Comparison of ENCODE assay signal across 26 mouse cellular contexts in the genomic region with DNA sequence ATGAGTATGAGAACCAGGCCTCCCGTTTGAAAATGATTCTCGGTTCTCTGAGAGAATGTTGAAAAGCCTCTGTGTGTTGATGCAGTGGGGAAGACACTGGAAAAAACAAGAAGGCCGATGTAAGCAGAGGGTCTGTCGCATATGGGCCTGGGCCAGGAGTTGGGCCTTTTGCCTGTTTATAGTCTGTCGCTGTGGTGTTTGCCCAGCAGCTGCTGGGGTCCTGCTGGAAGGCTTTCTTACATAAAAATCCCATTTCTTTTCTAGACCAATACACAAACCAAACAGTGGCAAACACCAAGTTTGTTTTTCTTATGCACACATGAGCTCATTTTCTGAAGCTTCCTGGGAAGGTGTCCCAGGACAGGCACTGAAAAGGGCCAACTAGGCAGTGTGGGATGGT.
DNase-seq lines count a peak whose midpoint lies in the region; ATAC-seq lines count a peak whose summit lies in the region.
"Had no signal": no experiment of that assay in that cellular context is flagged by ENCODE, and none has a peak within 500 bp of the region (broad histone marks: within the 10 kb centered on the region; RNA-seq: fewer than 3 reads in every experiment).

No protein-coding gene starts in this region.

- H3K9ac ChIP-seq in hindbrain, embryonic 12.5 days: no peak overlapping the region
- no peak overlapping the region for H3K9ac ChIP-seq in neural tube, embryonic 13.5 days
- no peak overlapping the region for H3K9ac ChIP-seq in neural tube, embryonic 15.5 days (replicated peaks)
- H3K9ac ChIP-seq: embryonic facial prominence, embryonic 12.5 days; embryonic facial prominence, embryonic 15.5 days; forebrain, embryonic 12.5 days; heart, embryonic 12.5 days; heart, embryonic 15.5 days; hindbrain, embryonic 15.5 days had no signal

- intact Hi-C loops in left cerebral cortex, postnatal 4 days (cut with DNase I): no loop called here
- intact Hi-C loops in left cerebral cortex, postnatal 14 days (cut with DNase I): no loop called here

- H3K36me3 ChIP-seq in hindbrain, embryonic 10.5 days: no peaks in the 10 kb centered on the region
- H3K36me3 ChIP-seq in hindbrain, embryonic 12.5 days: no peaks in the 10 kb centered on the region
- peaks cover 5% of the 10 kb centered on the region; the same call in 1 of the 2 replicates for H3K36me3 ChIP-seq in neural tube, embryonic 13.5 days
- H3K36me3 ChIP-seq in neural tube, embryonic 15.5 days: no peaks in the 10 kb centered on the region
- H3K36me3 ChIP-seq: embryonic facial prominence, embryonic 12.5 days; embryonic facial prominence, embryonic 15.5 days; forebrain, embryonic 12.5 days; heart, embryonic 15.5 days had no signal

- H3K9me3 ChIP-seq in hindbrain, embryonic 10.5 days: no peaks in the 10 kb centered on the region
- no peaks in the 10 kb centered on the region for H3K9me3 ChIP-seq in hindbrain, embryonic 12.5 days (replicated peaks)
- no peaks in the 10 kb centered on the region for H3K9me3 ChIP-seq in neural tube, embryonic 13.5 days
- no peaks in the 10 kb centered on the region for H3K9me3 ChIP-seq in neural tube, embryonic 15.5 days (replicated peaks)
- H3K9me3 ChIP-seq: embryonic facial prominence, embryonic 12.5 days; embryonic facial prominence, embryonic 15.5 days; forebrain, embryonic 12.5 days; heart, embryonic 12.5 days; heart, embryonic 15.5 days; hindbrain, embryonic 15.5 days had no signal

- peaks cover 21% of the 10 kb centered on the region for H3K4me1 ChIP-seq in hindbrain, embryonic 10.5 days (replicated peaks)
- H3K4me1 ChIP-seq in hindbrain, embryonic 12.5 days: peaks cover 8% of the 10 kb centered on the region
- no peaks in the 10 kb centered on the region; the same call in 1 of the 2 replicates for H3K4me1 ChIP-seq in neural tube, embryonic 13.5 days (replicated peaks)
- no peaks in the 10 kb centered on the region for H3K4me1 ChIP-seq in neural tube, embryonic 15.5 days
- H3K4me1 ChIP-seq: embryonic facial prominence, embryonic 12.5 days; embryonic facial prominence, embryonic 15.5 days; hindbrain, embryonic 15.5 days had no signal

- H3K27ac ChIP-seq in hindbrain, embryonic 10.5 days: peak overlapping the region; percentile 65
- no peak overlapping the region for H3K27ac ChIP-seq in hindbrain, embryonic 12.5 days
- peak overlapping the region; percentile 33; the same call in 1 of the 2 replicates for H3K27ac ChIP-seq in neural tube, embryonic 13.5 days (replicated peaks)
- no peak overlapping the region for H3K27ac ChIP-seq in neural tube, embryonic 15.5 days (replicated peaks)
- H3K27ac ChIP-seq: embryonic facial prominence, embryonic 12.5 days; embryonic facial prominence, embryonic 15.5 days; forebrain, embryonic 12.5 days; heart, embryonic 15.5 days; hindbrain, embryonic 15.5 days had no signal

- ATAC-seq in hindbrain, embryonic 12.5 days (ENCODE audit: low FRiP score): no peak
- no peak for ATAC-seq in neural tube, embryonic 13.5 days (ENCODE audit: low read depth)
- no peak for ATAC-seq in neural tube, embryonic 15.5 days (ENCODE audit: low FRiP score)
- ATAC-seq: CD4-positive, CD25-positive, alpha-beta regulatory T cell, adult 4 months; forebrain, embryonic 16.5 days had no signal

- H3K4me2 ChIP-seq in hindbrain, embryonic 12.5 days (replicated peaks): no peak overlapping the region
- no peak overlapping the region for H3K4me2 ChIP-seq in neural tube, embryonic 13.5 days
- H3K4me2 ChIP-seq in neural tube, embryonic 15.5 days: no peak overlapping the region
- H3K4me2 ChIP-seq: embryonic facial prominence, embryonic 12.5 days; embryonic facial prominence, embryonic 15.5 days; forebrain, embryonic 12.5 days; heart, embryonic 12.5 days; heart, embryonic 15.5 days; hindbrain, embryonic 15.5 days had no signal

- no peaks in the 10 kb centered on the region for H3K27me3 ChIP-seq in hindbrain, embryonic 10.5 days (ENCODE audit: insufficient read depth, poor library complexity, severe bottlenecking)
- no peaks in the 10 kb centered on the region for H3K27me3 ChIP-seq in hindbrain, embryonic 12.5 days
- no peaks in the 10 kb centered on the region for H3K27me3 ChIP-seq in neural tube, embryonic 13.5 days
- no peaks in the 10 kb centered on the region for H3K27me3 ChIP-seq in neural tube, embryonic 15.5 days (replicated peaks)
- H3K27me3 ChIP-seq: embryonic facial prominence, embryonic 12.5 days; embryonic facial prominence, embryonic 15.5 days; forebrain, embryonic 12.5 days; heart, embryonic 12.5 days; heart, embryonic 15.5 days; hindbrain, embryonic 15.5 days had no signal

- H3K4me3 ChIP-seq in hindbrain, embryonic 10.5 days: no peak overlapping the region
- H3K4me3 ChIP-seq in hindbrain, embryonic 12.5 days: no peak overlapping the region
- H3K4me3 ChIP-seq in neural tube, embryonic 13.5 days: no peak overlapping the region
- H3K4me3 ChIP-seq in neural tube, embryonic 15.5 days (replicated peaks): no peak overlapping the region
- H3K4me3 ChIP-seq: embryonic facial prominence, embryonic 12.5 days; embryonic facial prominence, embryonic 15.5 days; forebrain, embryonic 12.5 days; heart, embryonic 12.5 days; heart, embryonic 15.5 days; hindbrain, embryonic 15.5 days had no signal

- WGBS in hindbrain, embryonic 10.5 days: 80% methylated on average over 5 of the region's 5 CpGs
- WGBS in hindbrain, embryonic 12.5 days: 77% methylated on average over 5 of the region's 5 CpGs
- 84% methylated on average over 5 of the region's 5 CpGs for WGBS in neural tube, embryonic 13.5 days
- WGBS in neural tube, embryonic 15.5 days: 90% methylated on average over 5 of the region's 5 CpGs

- peak; percentile 3 for DNase-seq in hindbrain, embryonic 10.5 days (ENCODE audit: low spot score)
- peak; percentile 20 for DNase-seq in left cerebral cortex, postnatal 4 days
- no peak for DNase-seq in left cerebral cortex, postnatal 14 days (ENCODE audit: low spot score in 2 of 2)
- DNase-seq in lung, postnatal 14 days: peak; percentile 13
- no peak for DNase-seq in lung, postnatal 25 days (ENCODE audit: low spot score)
- DNase-seq: adrenal gland, adult 2 months; adrenal gland, postnatal 14 days; cerebellum, adult 11 months; cerebellum, adult 2 months; cerebellum, adult 9-11 months; cerebellum, postnatal 25 days; gastrocnemius, postnatal 10 days; gastrocnemius, postnatal 36 days; heart, postnatal 10 days; heart, postnatal 36 days had no signal

Comparison
In these comparisons a context has a peak if more than half of its experiments do, and no peak if none do; other contexts are left out.
1. DNase-seq: peak in hindbrain, embryonic 10.5 days (single experiment), left cerebral cortex, postnatal 4 days (single experiment) and lung, postnatal 14 days (single experiment); none in left cerebral cortex, postnatal 14 days (0 of 2) and lung, postnatal 25 days (single experiment).
2. H3K27ac ChIP-seq: peak in hindbrain, embryonic 10.5 days (single experiment) and neural tube, embryonic 13.5 days (single experiment); none in hindbrain, embryonic 12.5 days (single experiment) and neural tube, embryonic 15.5 days (single experiment).